Mouse (Mus musculus): Measurements from ENCODE around the gene AB124611. TPM values are rescaled to one million over a fixed set of nuclear protein-coding genes. Genes with fewer than 3 reads are reported as not detected.

Gene AB124611
- total and polyA plus RNA-seq, 2 experiments from 2014 or later: 0.68 to 1.7 TPM

- H3K9me3 ChIP-seq (ENCODE audit: low read length): no peaks in the 10 kb centered on the region
- WGBS: 97% methylated on average over 10 of the region's 10 CpGs
- H3K4me2 ChIP-seq (ENCODE audit: low read depth, low read length, poor library complexity, severe bottlenecking): no peak overlapping the region
- DNase-seq (ENCODE audit: low spot score) (no peak), ATAC-seq (ENCODE audit: low FRiP score) (no peak)
- peaks cover 75% of the 10 kb centered on the region for H3K36me3 ChIP-seq (ENCODE audit: insufficient read depth, low read length)
- TF ChIP-seq CTCF (IDR thresholded peaks at IDR 0.05): no peak
- no peak overlapping the region for H3K9ac ChIP-seq (replicated peaks; ENCODE audit: low read length, poor library complexity, severe bottlenecking)
- H3K4me3 ChIP-seq (ENCODE audit: low read depth, low read length): no peak overlapping the region
- H3K27ac ChIP-seq (ENCODE audit: low read depth, low read length): no peak overlapping the region
- H3K4me1 ChIP-seq (ENCODE audit: insufficient read depth, low read length): no peaks in the 10 kb centered on the region
- H3K27me3 ChIP-seq (ENCODE audit: insufficient read depth, low read length): no peaks in the 10 kb centered on the region
Observed at GRCm38 (mm10) chr9:21575253-21575652, 49.3 kb downstream of the AB124611 start.

GRCm38 (mm10) chr9:21576286-21576685, 50.3 kb downstream of the AB124611 start:
- 65% methylated on average over 1 of the region's 1 CpGs for WGBS
- peak; percentile 64 for DNase-seq (ENCODE audit: low spot score)
- no peaks in the 10 kb centered on the region for H3K27me3 ChIP-seq (ENCODE audit: insufficient read depth, low read length)
- H3K4me1 ChIP-seq (ENCODE audit: insufficient read depth, low read length): no peaks in the 10 kb centered on the region
- TF ChIP-seq CTCF (IDR thresholded peaks at IDR 0.05): no peak
- H3K36me3 ChIP-seq (ENCODE audit: insufficient read depth, low read length): peaks cover 74% of the 10 kb centered on the region
- H3K27ac ChIP-seq (ENCODE audit: low read depth, low read length): no peak overlapping the region
- no peak overlapping the region for H3K4me2 ChIP-seq (ENCODE audit: low read depth, low read length, poor library complexity, severe bottlenecking)
- no peak for ATAC-seq (ENCODE audit: low FRiP score)
- no peak overlapping the region for H3K4me3 ChIP-seq (ENCODE audit: low read depth, low read length)
- H3K9me3 ChIP-seq (ENCODE audit: low read length): no peaks in the 10 kb centered on the region
- H3K9ac ChIP-seq (replicated peaks; ENCODE audit: low read length, poor library complexity, severe bottlenecking): no peak overlapping the region

- DNase-seq (ENCODE audit: low spot score): peak; percentile 53
- 49% methylated on average over 3 of the region's 3 CpGs for WGBS
- H3K36me3 ChIP-seq (ENCODE audit: insufficient read depth, low read length): peaks cover 75% of the 10 kb centered on the region
- no peak overlapping the region for H3K4me2 ChIP-seq (ENCODE audit: low read depth, low read length, poor library complexity, severe bottlenecking)
- H3K9me3 ChIP-seq (ENCODE audit: low read length): no peaks in the 10 kb centered on the region
- H3K27me3 ChIP-seq (ENCODE audit: insufficient read depth, low read length): no peaks in the 10 kb centered on the region
- no peak for ATAC-seq (ENCODE audit: low FRiP score)
- H3K4me3 ChIP-seq (ENCODE audit: low read depth, low read length): no peak overlapping the region
- no peak overlapping the region for H3K27ac ChIP-seq (ENCODE audit: low read depth, low read length)
- no peak overlapping the region for H3K9ac ChIP-seq (replicated peaks; ENCODE audit: low read length, poor library complexity, severe bottlenecking)
- TF ChIP-seq CTCF (IDR thresholded peaks at IDR 0.05): no peak
- no peaks in the 10 kb centered on the region for H3K4me1 ChIP-seq (ENCODE audit: insufficient read depth, low read length)
Observed at GRCm38 (mm10) chr9:21578226-21578625, 52.2 kb downstream of the AB124611 start.

GRCm38 (mm10) chr9:21585401-21585800, 59.4 kb downstream of the AB124611 start:
- Histone ChIP-seq H3K4me2 (ENCODE audit: low read depth, low read length, poor library complexity, severe bottlenecking) (no peak overlapping the region), H3K4me1 (ENCODE audit: insufficient read depth, low read length) (no peaks in the 10 kb centered on the region), H3K27me3 (ENCODE audit: insufficient read depth, low read length) (no peaks in the 10 kb centered on the region), H3K9me3 (ENCODE audit: low read length) (no peaks in the 10 kb centered on the region), H3K4me3 (ENCODE audit: low read depth, low read length) (no peak overlapping the region), H3K27ac (ENCODE audit: low read depth, low read length) (no peak overlapping the region), H3K36me3 (ENCODE audit: insufficient read depth, low read length) (peaks cover 78% of the 10 kb centered on the region), H3K9ac (replicated peaks; ENCODE audit: low read length, poor library complexity, severe bottlenecking) (no peak overlapping the region)
- ATAC-seq (ENCODE audit: low FRiP score) (no peak), DNase-seq (ENCODE audit: low spot score) (no peak)
- no peak for TF ChIP-seq CTCF (IDR thresholded peaks at IDR 0.05)
- WGBS: 97% methylated on average over 1 of the region's 1 CpGs

- ATAC-seq (ENCODE audit: low FRiP score) (no peak), DNase-seq (ENCODE audit: low spot score) (no peak)
- Histone ChIP-seq H3K9me3 (ENCODE audit: low read length) (no peaks in the 10 kb centered on the region), H3K9ac (replicated peaks; ENCODE audit: low read length, poor library complexity, severe bottlenecking) (no peak overlapping the region), H3K27ac (ENCODE audit: low read depth, low read length) (no peak overlapping the region), H3K27me3 (ENCODE audit: insufficient read depth, low read length) (no peaks in the 10 kb centered on the region), H3K4me3 (ENCODE audit: low read depth, low read length) (no peak overlapping the region), H3K4me2 (ENCODE audit: low read depth, low read length, poor library complexity, severe bottlenecking) (no peak overlapping the region), H3K36me3 (ENCODE audit: insufficient read depth, low read length) (peaks cover 59% of the 10 kb centered on the region), H3K4me1 (ENCODE audit: insufficient read depth, low read length) (peaks cover 4% of the 10 kb centered on the region)
- 88% methylated on average over 23 of the region's 23 CpGs for WGBS
- no peak for TF ChIP-seq CTCF (IDR thresholded peaks at IDR 0.05)
Observed at GRCm38 (mm10) chr9:21587678-21588349, 61.8 kb downstream of the AB124611 start.

- Histone ChIP-seq H3K27ac (ENCODE audit: low read depth, low read length) (no peak overlapping the region), H3K27me3 (ENCODE audit: insufficient read depth, low read length) (no peaks in the 10 kb centered on the region), H3K4me2 (ENCODE audit: low read depth, low read length, poor library complexity, severe bottlenecking) (no peak overlapping the region), H3K4me3 (ENCODE audit: low read depth, low read length) (no peak overlapping the region), H3K9ac (replicated peaks; ENCODE audit: low read length, poor library complexity, severe bottlenecking) (no peak overlapping the region), H3K4me1 (ENCODE audit: insufficient read depth, low read length) (peaks cover 4% of the 10 kb centered on the region), H3K36me3 (ENCODE audit: insufficient read depth, low read length) (peaks cover 53% of the 10 kb centered on the region), H3K9me3 (ENCODE audit: low read length) (no peaks in the 10 kb centered on the region)
- DNase-seq (ENCODE audit: low spot score): no peak
- 90% methylated on average over 8 of the region's 8 CpGs for WGBS
- TF ChIP-seq CTCF (IDR thresholded peaks at IDR 0.05): no peak
- no peak for ATAC-seq (ENCODE audit: low FRiP score)
Observed at GRCm38 (mm10) chr9:21588350-21588749, 62.4 kb downstream of the AB124611 start.
